Mouse (Mus musculus) forelimb bud, embryonic 11.5 days (tissue): Measurements from ENCODE around the gene Tex14.
"Not testable (repeated sequence)": the region's sequence is repeated elsewhere in the genome, so short reads cannot be mapped to it uniquely, and the experiment has no call there.

Experiments used
- DNase-seq: peaks from one replicate; pipeline ENCODE4 v3.0.0-alpha.2; 2012; ENCODE audit warnings: low read depth, low spot score

Tex14 gene

GRCm38 (mm10) chr11:87404876-87405275, at the start of gene Tex14, which contains the start of gene Rad51c:
Gene Tex14, plus strand, starts transcription at chr11:87405065.
Gene Rad51c, minus strand, starts transcription at chr11:87404954.
- no peak for DNase-seq

- DNase-seq, result no peak
Observed at GRCm38 (mm10) chr11:87357317-87358300, 47.3 kb upstream of the Tex14 start.

- peak; percentile 83 for DNase-seq
Observed at GRCm38 (mm10) chr11:87358331-87359261, 46.3 kb upstream of the Tex14 start, which contains the start of gene Ppm1e. Gene Ppm1e, minus strand, starts transcription at chr11:87359023.

GRCm38 (mm10) chr11:87359262-87359612, 45.6 kb upstream of the Tex14 start:
- no peak for DNase-seq

GRCm38 (mm10) chr11:87365120-87365519, 39.7 kb upstream of the Tex14 start:
- no peak for DNase-seq

GRCm38 (mm10) chr11:87367061-87367460, 37.8 kb upstream of the Tex14 start:
- no peak for DNase-seq

- DNase-seq, result peak; percentile 41
Observed at GRCm38 (mm10) chr11:87367865-87368580, 36.8 kb upstream of the Tex14 start.

- DNase-seq, result no peak
Observed at GRCm38 (mm10) chr11:87384551-87384950, 20.3 kb upstream of the Tex14 start.

GRCm38 (mm10) chr11:87385676-87386075, 19.2 kb upstream of the Tex14 start:
- no peak for DNase-seq

- DNase-seq, result no peak
Observed at GRCm38 (mm10) chr11:87393855-87394254, 11.0 kb upstream of the Tex14 start.

- DNase-seq, result no peak
Observed at GRCm38 (mm10) chr11:87398402-87398801, 6.5 kb upstream of the Tex14 start.

- DNase-seq, result peak; percentile 99
Observed at GRCm38 (mm10) chr11:87404111-87404853, 583 bp upstream of the Tex14 start.

- not testable (repeated sequence) for DNase-seq
Observed at GRCm38 (mm10) chr11:87413412-87413811, 8.5 kb downstream of the Tex14 start.

GRCm38 (mm10) chr11:87416120-87416519, 11.3 kb downstream of the Tex14 start:
- DNase-seq, result no peak

- DNase-seq, result no peak
Observed at GRCm38 (mm10) chr11:87420861-87421260, 16.0 kb downstream of the Tex14 start.

GRCm38 (mm10) chr11:87421760-87422201, 16.9 kb downstream of the Tex14 start:
- peak; percentile 24 for DNase-seq

GRCm38 (mm10) chr11:87422511-87423340, 17.9 kb downstream of the Tex14 start:
- peak; percentile 95 for DNase-seq

- peak; percentile 30 for DNase-seq
Observed at GRCm38 (mm10) chr11:87423551-87424325, 18.9 kb downstream of the Tex14 start.

- DNase-seq, result no peak
Observed at GRCm38 (mm10) chr11:87426121-87426449, 21.2 kb downstream of the Tex14 start.
